Mouse (Mus musculus) heart, embryonic 15.5 days (tissue): ENCODE measurements around the gene Eme1. TPM values are rescaled to one million over a fixed set of nuclear protein-coding genes. Genes with fewer than 3 reads are reported as not detected.

Experiments
- polyA plus RNA-seq: library from polyadenylated mRNA; unstranded; fragments of >200 nt; fragmentation: Nextera tagmentation; extraction: Ambion mirVana; gene quantifications from 2 replicates; pipeline ENCODE4 v1.2.1, GENCODE M21; 2015

The Eme1 gene
- polyA plus RNA-seq, 1 experiment from 2014 or later, result 8.7 TPM

Other genes with a start within 250 kb of the Eme1 start
- 6.4 TPM in 2 replicates for gene Cacna1g, start 179.8 kb downstream of the Eme1 start, polyA plus RNA-seq
- 0.13 and 0.28 TPM in 2 replicates for gene Spata20, start 167.8 kb downstream of the Eme1 start, polyA plus RNA-seq
- gene Epn3, start 154.0 kb downstream of the Eme1 start, polyA plus RNA-seq, result 13.1 and 16.9 TPM in 2 replicates
- gene Mycbpap, start 132.2 kb downstream of the Eme1 start, polyA plus RNA-seq, result 5.8 and 6.1 TPM in 2 replicates
- 5.7 and 6.2 TPM in 2 replicates for gene Rsad1, start 104.7 kb downstream of the Eme1 start, polyA plus RNA-seq
- 0.57 and 1.5 TPM in 2 replicates for gene Chad, start 88.9 kb downstream of the Eme1 start, polyA plus RNA-seq
- gene Acsf2, start 52.1 kb downstream of the Eme1 start, polyA plus RNA-seq, result 3.3 and 3.7 TPM in 2 replicates
- 100 and 128 TPM in 2 replicates for gene Lrrc59, start 24.2 kb downstream of the Eme1 start, polyA plus RNA-seq
- 122 and 135 TPM in 2 replicates for gene Mrpl27, start 197 bp downstream of the Eme1 start, polyA plus RNA-seq
- gene Xylt2, start 23.6 kb upstream of the Eme1 start, polyA plus RNA-seq, result 11.6 and 16.6 TPM in 2 replicates
- 0.13 TPM in 1 of 2 replicates, not detected in the other for gene Gm11541, start 50.5 kb upstream of the Eme1 start, polyA plus RNA-seq
- gene Cdc34b, start 87.8 kb upstream of the Eme1 start, polyA plus RNA-seq, result 0.11 TPM in 1 of 2 replicates, not detected in the other
- not detected in 2 replicates for gene Tmem92, start 128.7 kb upstream of the Eme1 start, polyA plus RNA-seq